Mouse (Mus musculus) ovary, adult 2 months (tissue): Measurements from ENCODE around the gene Ccdc137. TPM values are rescaled to one million over a fixed set of nuclear protein-coding genes. Genes with fewer than 3 reads are reported as not detected.

Experiments
- polyA plus RNA-seq: library from polyadenylated mRNA; depleted of rRNA; stranded (reverse); fragments of >200 nt; gene quantifications from 2 replicates; pipeline ENCODE4 v1.2.3, GENCODE M21; 2012; rRNA removed

Ccdc137 gene
- 13.1 and 17.5 TPM in 2 replicates for polyA plus RNA-seq

GRCm38 (mm10) chr11:120457772-120458751 is at the start of gene Ccdc137, which contains the start of gene Oxld1:
TSS of gene Ccdc137 (plus strand) at chr11:120458115.
TSS of gene Oxld1 (minus strand) at chr11:120458068.

GRCm38 (mm10) chr11:120437152-120437856 is 20.6 kb upstream of the Ccdc137 start, which contains the start of gene Nploc4:
TSS of gene Nploc4 (minus strand) at chr11:120437708.

GRCm38 (mm10) chr11:120442344-120442743 is 15.6 kb upstream of the Ccdc137 start, which contains the start of gene Tspan10:
TSS of gene Tspan10 (plus strand) at chr11:120442644.

GRCm38 (mm10) chr11:120453306-120453705 is 4.6 kb upstream of the Ccdc137 start, which contains the start of gene Pde6g:
TSS of gene Pde6g (minus strand) at chr11:120453500.

GRCm38 (mm10) chr11:120467051-120467735 is 9.3 kb downstream of the Ccdc137 start, which contains the start of gene Arl16:
TSS of gene Arl16 (minus strand) at chr11:120467607.

GRCm38 (mm10) chr11:120484265-120484981 is 26.5 kb downstream of the Ccdc137 start, which contains the start of gene Mrpl12:
TSS of gene Mrpl12 (plus strand) at chr11:120484613.

GRCm38 (mm10) chr11:120491317-120492023 is 33.6 kb downstream of the Ccdc137 start, which contains the start of gene Slc25a10:
TSS of gene Slc25a10 (plus strand) at chr11:120491840.

Other genes starting within 250 kb of the Ccdc137 start
- 14.1 and 16.5 TPM in 2 replicates for gene Bahcc1, start 225.2 kb upstream of the Ccdc137 start, polyA plus RNA-seq
- 1,216 and 1,304 TPM in 2 replicates for gene Actg1, start 109.6 kb upstream of the Ccdc137 start, polyA plus RNA-seq
- 0.22 and 0.51 TPM in 2 replicates for gene Fscn2, start 96.6 kb upstream of the Ccdc137 start, polyA plus RNA-seq
- gene Faap100, start 79.4 kb upstream of the Ccdc137 start, polyA plus RNA-seq = 110 and 134 TPM in 2 replicates
- gene Nploc4, start 20.4 kb upstream of the Ccdc137 start, polyA plus RNA-seq = 106 and 121 TPM in 2 replicates
- gene Tspan10, start 15.5 kb upstream of the Ccdc137 start, polyA plus RNA-seq = 0.13 TPM in 1 of 2 replicates, not detected in the other
- gene Pde6g, start 4.6 kb upstream of the Ccdc137 start, polyA plus RNA-seq = 1.1 and 1.2 TPM in 2 replicates
- 30.5 and 34.8 TPM in 2 replicates for gene Oxld1, start within 50 bp of the Ccdc137 start, polyA plus RNA-seq
- gene Arl16, start 9.5 kb downstream of the Ccdc137 start, polyA plus RNA-seq = 31.1 and 35.0 TPM in 2 replicates
- 115 and 155 TPM in 2 replicates for gene Mrpl12, start 26.5 kb downstream of the Ccdc137 start, polyA plus RNA-seq
- gene Slc25a10, start 33.7 kb downstream of the Ccdc137 start, polyA plus RNA-seq = 226 and 229 TPM in 2 replicates
- gene Gcgr, start 72.6 kb downstream of the Ccdc137 start, polyA plus RNA-seq = 2.3 and 3.3 TPM in 2 replicates
- gene Mcrip1, start 91.6 kb downstream of the Ccdc137 start, polyA plus RNA-seq = 185 and 195 TPM in 2 replicates
- gene Ppp1r27, start 93.0 kb downstream of the Ccdc137 start, polyA plus RNA-seq = not detected in 2 replicates
- gene P4hb, start 115.1 kb downstream of the Ccdc137 start, polyA plus RNA-seq = 355 TPM in 2 replicates
- 779 and 887 TPM in 2 replicates for gene Arhgdia, start 123.5 kb downstream of the Ccdc137 start, polyA plus RNA-seq
- 30.8 and 42.7 TPM in 2 replicates for gene Alyref, start 140.2 kb downstream of the Ccdc137 start, polyA plus RNA-seq
- 189 and 219 TPM in 2 replicates for gene Anapc11, start 140.3 kb downstream of the Ccdc137 start, polyA plus RNA-seq
- gene Npb, start 150.4 kb downstream of the Ccdc137 start, polyA plus RNA-seq = 2.6 and 4.4 TPM in 2 replicates
- gene Pcyt2, start 159.8 kb downstream of the Ccdc137 start, polyA plus RNA-seq = 279 and 305 TPM in 2 replicates
- gene Sirt7, start 167.1 kb downstream of the Ccdc137 start, polyA plus RNA-seq = 77.5 and 98.2 TPM in 2 replicates
- gene Mafg, start 175.5 kb downstream of the Ccdc137 start, polyA plus RNA-seq = 75.0 and 78.0 TPM in 2 replicates
- 10.8 and 14.3 TPM in 2 replicates for gene Pycr1, start 185.7 kb downstream of the Ccdc137 start, polyA plus RNA-seq
- 0.18 TPM in 1 of 2 replicates, not detected in the other for gene Myadml2, start 190.0 kb downstream of the Ccdc137 start, polyA plus RNA-seq
- gene Notum, start 203.1 kb downstream of the Ccdc137 start, polyA plus RNA-seq = 12.7 and 13.6 TPM in 2 replicates
- 130 and 142 TPM in 2 replicates for gene Aspscr1, start 214.9 kb downstream of the Ccdc137 start, polyA plus RNA-seq